Mouse (Mus musculus) liver, embryonic 15.5 days (tissue): ENCODE data around the gene Dnajc27. TPM values are rescaled to one million over a fixed set of nuclear protein-coding genes. Genes with fewer than 3 reads are reported as not detected.

Experiments
- ATAC-seq: fragments of 200-750 bp; cut with Nextera tagmentation; 2 replicates; pipeline ENCODE4 v1.8.0; 2017; ENCODE audit warnings: moderate number of reproducible peaks, mild to moderate bottlenecking, moderate library complexity; ENCODE audit not compliant: insufficient read depth
- H3K27ac ChIP-seq: fragments of 300-500 bp; sonication (generic); replicated peaks from 2 replicates; pipeline ENCODE4 v1.5.1; 2015; ENCODE audit warnings: mild to moderate bottlenecking, inconsistent platforms
- H3K27me3 ChIP-seq: fragments of 300-500 bp; sonication (generic); 2 replicates; pipeline ENCODE4 v1.6.1; 2015; ENCODE audit warnings: mild to moderate bottlenecking, inconsistent platforms
- H3K36me3 ChIP-seq: fragments of 300-500 bp; sonication (generic); replicated peaks from 2 replicates; pipeline ENCODE4 v1.6.1; 2015; ENCODE audit warnings: moderate library complexity, mild to moderate bottlenecking, inconsistent platforms
- H3K4me1 ChIP-seq: fragments of 300-500 bp; sonication (generic); replicated peaks from 2 replicates; pipeline ENCODE4 v1.6.1; 2015; ENCODE audit warnings: inconsistent platforms
- H3K4me2 ChIP-seq: fragments of 300-500 bp; sonication (generic); 2 replicates; pipeline ENCODE4 v1.6.1; 2015; ENCODE audit warnings: moderate library complexity, mild to moderate bottlenecking, inconsistent platforms
- H3K4me3 ChIP-seq: fragments of 300-500 bp; sonication (generic); replicated peaks from 2 replicates; pipeline ENCODE4 v1.5.1; 2015; ENCODE audit warnings: mild to moderate bottlenecking, inconsistent platforms
- H3K9ac ChIP-seq: fragments of 300-500 bp; sonication (generic); 2 replicates; pipeline ENCODE4 v1.6.1; 2015; ENCODE audit warnings: moderate library complexity, mild to moderate bottlenecking, inconsistent platforms
- H3K9me3 ChIP-seq: fragments of 300-500 bp; sonication (generic); replicated peaks from 2 replicates; pipeline ENCODE4 v1.6.1; 2016; ENCODE audit warnings: inconsistent platforms
- WGBS: fragments of 180-500 bp; shearing (Covaris S2); methylation state at CpG from one replicate; pipeline ENCODE4 v1.1.7; 2015; ENCODE audit warnings: mixed read lengths; ENCODE audit not compliant: insufficient replicate concordance; 5-methylcytosine and 5-hydroxymethylcytosine counted together
- polyA plus RNA-seq: library from polyadenylated mRNA; unstranded; fragments of >200 nt; fragmentation: Nextera tagmentation; extraction: Ambion mirVana; gene quantifications from 2 replicates; pipeline ENCODE4 v1.2.1, GENCODE M21; 2015

The Dnajc27 gene
- polyA plus RNA-seq, 1 experiment from 2014 or later, result 1.2 TPM

- Histone ChIP-seq H3K4me2 (no peak overlapping the region), H3K9me3 (no peaks in the 10 kb centered on the region), H3K4me1 (no peaks in the 10 kb centered on the region), H3K27me3 (no peaks in the 10 kb centered on the region), H3K9ac (no peak overlapping the region), H3K4me3 (no peak overlapping the region), H3K36me3 (no peaks in the 10 kb centered on the region), H3K27ac (no peak overlapping the region)
- whole genome bisulfite sequencing, result 72% methylated on average over 2 of the region's 2 CpGs
- ATAC-seq, result no peak
Observed at GRCm38 (mm10) chr12:4157466-4157865, 75.1 kb downstream of the Dnajc27 start.

- 20% methylated on average over 3 of the region's 3 CpGs for WGBS
- Histone ChIP-seq H3K4me1 (no peaks in the 10 kb centered on the region), H3K4me2 (no peak overlapping the region), H3K4me3 (no peak overlapping the region), H3K36me3 (no peaks in the 10 kb centered on the region), H3K27ac (no peak overlapping the region), H3K9ac (no peak overlapping the region), H3K9me3 (no peaks in the 10 kb centered on the region), H3K27me3 (no peaks in the 10 kb centered on the region)
- no peak for ATAC-seq
Observed at GRCm38 (mm10) chr12:4158179-4158578, 75.8 kb downstream of the Dnajc27 start.

GRCm38 (mm10) chr12:4158868-4159632, 76.7 kb downstream of the Dnajc27 start:
- no peaks in the 10 kb centered on the region for H3K9me3 ChIP-seq
- no peaks in the 10 kb centered on the region for H3K36me3 ChIP-seq
- no peak for ATAC-seq
- H3K4me1 ChIP-seq, result no peaks in the 10 kb centered on the region
- WGBS, result 66% methylated on average over 7 of the region's 7 CpGs
- no peak overlapping the region for H3K4me3 ChIP-seq
- no peak overlapping the region for H3K27ac ChIP-seq
- H3K4me2 ChIP-seq, result no peak overlapping the region
- no peaks in the 10 kb centered on the region for H3K27me3 ChIP-seq
- H3K9ac ChIP-seq, result no peak overlapping the region

Other genes starting within 250 kb of the Dnajc27 start
- 0.26 and 0.31 TPM in 2 replicates for gene Pomc, start 127.6 kb upstream of the Dnajc27 start, polyA plus RNA-seq
- gene Efr3b, start 43.7 kb upstream of the Dnajc27 start, polyA plus RNA-seq, result 0.09 and 0.13 TPM in 2 replicates
- gene Adcy3, start 50.5 kb downstream of the Dnajc27 start, polyA plus RNA-seq, result 0.91 and 1.5 TPM in 2 replicates
- gene Ptrhd1, start 151.4 kb downstream of the Dnajc27 start, polyA plus RNA-seq, result 2.1 TPM in 2 replicates
- gene Cenpo, start 151.7 kb downstream of the Dnajc27 start, polyA plus RNA-seq, result 9.8 and 10.5 TPM in 2 replicates